Mouse (Mus musculus): Measurements from ENCODE around the gene Gm9044. TPM values are rescaled to one million over a fixed set of nuclear protein-coding genes. Genes with fewer than 3 reads are reported as not detected.

Gm9044 gene
- total RNA-seq (2023), result not detected

DNA sequence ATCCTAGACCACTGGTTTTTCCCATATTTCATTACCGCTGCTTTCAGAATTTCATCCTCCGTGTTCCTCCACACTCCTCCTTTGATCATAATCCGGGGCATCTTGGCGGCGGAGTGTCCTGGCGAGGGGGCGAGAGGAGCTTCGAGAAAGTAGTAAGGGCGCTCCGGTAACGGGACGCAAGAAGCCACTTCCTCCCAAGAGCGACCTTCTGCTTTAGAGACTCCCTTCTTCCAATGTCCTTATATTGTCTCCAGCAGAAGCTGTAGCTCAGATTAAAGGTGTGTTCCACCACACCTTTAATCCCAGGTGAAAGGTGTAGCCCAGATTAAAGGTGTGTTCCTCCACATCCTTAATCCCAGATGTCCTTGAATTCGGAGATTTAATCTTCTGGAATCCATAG is at the start of gene Gm9044:
Gene Gm9044 (minus strand): TSS at position 101 of the 400 bp plus-strand sequence.

DNA sequence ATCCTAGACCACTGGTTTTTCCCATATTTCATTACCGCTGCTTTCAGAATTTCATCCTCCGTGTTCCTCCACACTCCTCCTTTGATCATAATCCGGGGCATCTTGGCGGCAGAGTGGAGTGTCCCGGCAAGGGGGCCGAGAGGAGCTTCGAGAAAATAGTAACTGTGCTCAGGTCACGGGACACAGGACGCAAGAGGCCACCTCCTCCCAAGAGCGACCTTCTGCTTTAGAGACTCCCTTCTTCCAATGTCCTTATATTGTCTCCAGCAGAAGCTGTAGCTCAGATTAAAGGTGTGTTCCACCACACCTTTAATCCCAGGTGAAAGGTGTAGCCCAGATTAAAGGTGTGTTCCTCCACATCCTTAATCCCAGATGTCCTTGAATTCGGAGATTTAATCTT is 21.8 kb upstream of the Gm9044 start, which contains the start of gene Gm9049:
Gene Gm9049 (minus strand): TSS at position 101 of the 400 bp plus-strand sequence.

DNA sequence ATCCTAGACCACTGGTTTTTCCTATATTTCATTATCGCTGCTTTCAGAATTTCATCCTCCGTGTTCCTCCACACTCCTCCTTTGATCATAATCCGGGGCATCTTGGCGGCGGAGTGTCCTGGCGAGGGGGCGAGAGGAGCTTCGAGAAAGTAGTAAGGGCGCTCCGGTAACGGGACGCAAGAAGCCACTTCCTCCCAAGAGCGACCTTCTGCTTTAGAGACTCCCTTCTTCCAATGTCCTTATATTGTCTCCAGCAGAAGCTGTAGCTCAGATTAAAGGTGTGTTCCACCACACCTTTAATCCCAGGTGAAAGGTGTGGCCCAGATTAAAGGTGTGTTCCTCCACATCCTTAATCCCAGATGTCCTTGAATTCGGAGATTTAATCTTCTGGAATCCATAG is 16.4 kb upstream of the Gm9044 start, which contains the start of gene Gm9048:
Gene Gm9048 (minus strand): TSS at position 101 of the 400 bp plus-strand sequence.

DNA sequence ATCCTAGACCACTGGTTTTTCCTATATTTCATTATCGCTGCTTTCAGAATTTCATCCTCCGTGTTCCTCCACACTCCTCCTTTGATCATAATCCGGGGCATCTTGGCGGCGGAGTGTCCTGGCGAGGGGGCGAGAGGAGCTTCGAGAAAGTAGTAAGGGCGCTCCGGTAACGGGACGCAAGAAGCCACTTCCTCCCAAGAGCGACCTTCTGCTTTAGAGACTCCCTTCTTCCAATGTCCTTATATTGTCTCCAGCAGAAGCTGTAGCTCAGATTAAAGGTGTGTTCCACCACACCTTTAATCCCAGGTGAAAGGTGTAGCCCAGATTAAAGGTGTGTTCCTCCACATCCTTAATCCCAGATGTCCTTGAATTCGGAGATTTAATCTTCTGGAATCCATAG is 10.9 kb upstream of the Gm9044 start, which contains the start of gene Gm9046:
Gene Gm9046 (minus strand): TSS at position 101 of the 400 bp plus-strand sequence.

DNA sequence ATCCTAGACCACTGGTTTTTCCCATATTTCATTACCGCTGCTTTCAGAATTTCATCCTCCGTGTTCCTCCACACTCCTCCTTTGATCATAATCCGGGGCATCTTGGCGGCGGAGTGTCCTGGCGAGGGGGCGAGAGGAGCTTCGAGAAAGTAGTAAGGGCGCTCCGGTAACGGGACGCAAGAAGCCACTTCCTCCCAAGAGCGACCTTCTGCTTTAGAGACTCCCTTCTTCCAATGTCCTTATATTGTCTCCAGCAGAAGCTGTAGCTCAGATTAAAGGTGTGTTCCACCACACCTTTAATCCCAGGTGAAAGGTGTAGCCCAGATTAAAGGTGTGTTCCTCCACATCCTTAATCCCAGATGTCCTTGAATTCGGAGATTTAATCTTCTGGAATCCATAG is 5.5 kb upstream of the Gm9044 start, which contains the start of gene Gm9045:
Gene Gm9045 (minus strand): TSS at position 101 of the 400 bp plus-strand sequence.

DNA sequence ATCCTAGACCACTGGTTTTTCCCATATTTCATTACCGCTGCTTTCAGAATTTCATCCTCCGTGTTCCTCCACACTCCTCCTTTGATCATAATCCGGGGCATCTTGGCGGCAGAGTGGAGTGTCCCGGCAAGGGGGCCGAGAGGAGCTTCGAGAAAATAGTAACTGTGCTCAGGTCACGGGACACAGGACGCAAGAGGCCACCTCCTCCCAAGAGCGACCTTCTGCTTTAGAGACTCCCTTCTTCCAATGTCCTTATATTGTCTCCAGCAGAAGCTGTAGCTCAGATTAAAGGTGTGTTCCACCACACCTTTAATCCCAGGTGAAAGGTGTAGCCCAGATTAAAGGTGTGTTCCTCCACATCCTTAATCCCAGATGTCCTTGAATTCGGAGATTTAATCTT is 5.3 kb downstream of the Gm9044 start, which contains the start of gene Gm9040:
Gene Gm9040 (minus strand): TSS at position 101 of the 400 bp plus-strand sequence.

DNA sequence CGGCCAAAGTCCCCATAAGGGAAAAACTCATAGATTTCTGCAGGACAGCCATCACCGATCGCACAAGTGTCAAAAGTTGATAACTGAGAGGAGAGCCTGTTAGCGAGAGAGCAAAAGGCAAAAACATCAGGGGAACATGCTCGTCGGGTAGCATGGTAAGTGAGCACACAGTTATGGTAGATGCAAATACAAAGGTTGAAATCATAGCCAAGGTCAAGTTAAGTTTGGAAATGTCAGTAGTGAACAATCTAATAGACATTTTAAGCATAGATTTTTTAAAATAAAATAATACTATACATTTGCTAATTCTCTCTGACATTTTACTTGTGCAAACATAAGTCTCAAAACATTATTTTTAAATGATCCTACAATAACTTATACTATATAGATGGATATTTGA is 37.3 kb downstream of the Gm9044 start, which contains the start of gene Iltifb:
Gene Iltifb (minus strand): TSS at position 101 of the 400 bp plus-strand sequence.

Other genes with a start within 250 kb of the Gm9044 start
- 10 to 100 TPM; 12.1 to 14.7 TPM for gene Mdm1, start 190.6 kb downstream of the Gm9044 start, total RNA-seq (2023)
- not detected for gene Il22, start 127.5 kb downstream of the Gm9044 start, total RNA-seq (2023)
- under 1 TPM; 0.37 to 0.62 TPM for gene Gm32717, start 91.6 kb downstream of the Gm9044 start, total RNA-seq (2023)
- gene Gm32802, start 73.7 kb downstream of the Gm9044 start, total RNA-seq (2023), result under 1 TPM; 0.37 to 0.62 TPM
- not detected for gene Iltifb, start 37.4 kb downstream of the Gm9044 start, total RNA-seq (2023)
- gene Gm9040, start 5.4 kb downstream of the Gm9044 start, total RNA-seq (2023), result not detected
- gene Gm9045, start 5.4 kb upstream of the Gm9044 start, total RNA-seq (2023), result not detected
- not detected for gene Gm9046, start 10.8 kb upstream of the Gm9044 start, total RNA-seq (2023)
- not detected for gene Gm9048, start 16.3 kb upstream of the Gm9044 start, total RNA-seq (2023)
- gene Gm9049, start 21.7 kb upstream of the Gm9044 start, total RNA-seq (2023), result not detected
- not detected for gene Ifng, start 108.6 kb upstream of the Gm9044 start, total RNA-seq (2023)